Mouse (Mus musculus) kidney, embryonic 14.5 days (tissue): ENCODE measurements around the gene Mfsd5. TPM values are rescaled to one million over a fixed set of nuclear protein-coding genes. Genes with fewer than 3 reads are reported as not detected.

Experiments
- ATAC-seq: fragments of 200-750 bp; cut with Nextera tagmentation; 2 replicates; pipeline ENCODE4 v1.8.0; 2017; ENCODE audit warnings: moderate number of reproducible peaks, mild to moderate bottlenecking, moderate TSS enrichment, moderate library complexity; ENCODE audit not compliant: low FRiP score, low TSS enrichment
- H3K27ac ChIP-seq: fragments of 300-500 bp; sonication (generic); 2 replicates; pipeline ENCODE4 v1.5.1; 2014; ENCODE audit warnings: low read depth, mild to moderate bottlenecking, low read length, moderate library complexity, mixed read lengths
- H3K27me3 ChIP-seq: fragments of 300-500 bp; sonication (generic); 2 replicates; pipeline ENCODE4 v1.6.1; 2014; ENCODE audit warnings: mild to moderate bottlenecking, low read length; ENCODE audit not compliant: control insufficient read depth, insufficient read depth
- H3K36me3 ChIP-seq: fragments of 300-500 bp; sonication (generic); 2 replicates; pipeline ENCODE4 v1.6.1; 2014; ENCODE audit warnings: low read length, mixed read lengths; ENCODE audit not compliant: control insufficient read depth, insufficient read depth
- H3K4me1 ChIP-seq: fragments of 300-500 bp; sonication (generic); 2 replicates; pipeline ENCODE4 v1.6.1; 2014; ENCODE audit warnings: low read length, mixed read lengths; ENCODE audit not compliant: control insufficient read depth, insufficient read depth
- H3K4me2 ChIP-seq: fragments of 300-500 bp; sonication (generic); replicated peaks from 2 replicates; pipeline ENCODE4 v1.6.1; 2014; ENCODE audit warnings: low read depth, mild to moderate bottlenecking, low read length
- H3K4me3 ChIP-seq: fragments of 300-500 bp; sonication (generic); 2 replicates; pipeline ENCODE4 v1.5.1; 2014; ENCODE audit warnings: mild to moderate bottlenecking, low read length
- H3K9ac ChIP-seq: fragments of 300-500 bp; sonication (generic); 2 replicates; pipeline ENCODE4 v1.6.1; 2014; ENCODE audit warnings: low read depth, mild to moderate bottlenecking, low read length, moderate library complexity
- H3K9me3 ChIP-seq: fragments of 300-500 bp; sonication (generic); 2 replicates; pipeline ENCODE4 v1.6.1; 2016; ENCODE audit warnings: low read length; ENCODE audit not compliant: control insufficient read depth
- WGBS: fragments of 180-500 bp; shearing (Covaris S2); extraction: QIAGEN DNeasy Blood & Tissue Kit; methylation state at CpG from one replicate; pipeline ENCODE4 v1.1.7; 2014; 5-methylcytosine and 5-hydroxymethylcytosine counted together
- polyA plus RNA-seq: library from polyadenylated mRNA; unstranded; fragments of >200 nt; fragmentation: Nextera tagmentation; extraction: Ambion mirVana; gene quantifications from 2 replicates; pipeline ENCODE4 v1.2.1, GENCODE M21; 2014

Gene Mfsd5
- polyA plus RNA-seq, 1 experiment from 2014 or later = 65.3 TPM

DNA sequence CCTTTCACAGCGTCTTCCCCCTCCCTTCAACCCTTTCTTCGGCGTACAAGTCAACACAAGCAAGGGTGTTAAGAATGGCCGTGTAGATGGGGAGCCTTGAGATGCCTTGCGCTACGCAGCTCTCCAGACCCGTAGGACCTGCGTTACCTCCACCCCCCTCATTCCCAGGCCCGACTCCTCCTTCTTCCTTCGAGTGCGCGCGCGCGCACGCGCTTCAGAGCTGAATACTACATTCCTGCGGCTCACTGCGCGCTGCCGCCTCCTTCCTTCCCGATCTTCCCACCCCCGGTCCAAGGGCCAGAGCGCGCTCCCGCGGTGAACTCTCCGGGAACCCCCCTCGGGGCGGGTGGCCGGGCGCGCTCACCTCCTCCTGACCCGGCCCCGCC is 32.4 kb upstream of the Mfsd5 start:
- no peaks in the 10 kb centered on the region for H3K9me3 ChIP-seq
- peak overlapping the region; percentile 66 for H3K4me3 ChIP-seq
- under 1% methylated on average over 34 of the region's 35 CpGs for WGBS
- H3K27me3 ChIP-seq = no peaks in the 10 kb centered on the region; the same call in 1 of the 2 replicates
- H3K27ac ChIP-seq = peak overlapping the region; percentile 96
- H3K4me1 ChIP-seq = peaks cover 49% of the 10 kb centered on the region
- peak; percentile 75 for ATAC-seq
- no peaks in the 10 kb centered on the region for H3K36me3 ChIP-seq
- H3K9ac ChIP-seq = peak overlapping the region; percentile 74
- peak overlapping the region; percentile 81 for H3K4me2 ChIP-seq

DNA sequence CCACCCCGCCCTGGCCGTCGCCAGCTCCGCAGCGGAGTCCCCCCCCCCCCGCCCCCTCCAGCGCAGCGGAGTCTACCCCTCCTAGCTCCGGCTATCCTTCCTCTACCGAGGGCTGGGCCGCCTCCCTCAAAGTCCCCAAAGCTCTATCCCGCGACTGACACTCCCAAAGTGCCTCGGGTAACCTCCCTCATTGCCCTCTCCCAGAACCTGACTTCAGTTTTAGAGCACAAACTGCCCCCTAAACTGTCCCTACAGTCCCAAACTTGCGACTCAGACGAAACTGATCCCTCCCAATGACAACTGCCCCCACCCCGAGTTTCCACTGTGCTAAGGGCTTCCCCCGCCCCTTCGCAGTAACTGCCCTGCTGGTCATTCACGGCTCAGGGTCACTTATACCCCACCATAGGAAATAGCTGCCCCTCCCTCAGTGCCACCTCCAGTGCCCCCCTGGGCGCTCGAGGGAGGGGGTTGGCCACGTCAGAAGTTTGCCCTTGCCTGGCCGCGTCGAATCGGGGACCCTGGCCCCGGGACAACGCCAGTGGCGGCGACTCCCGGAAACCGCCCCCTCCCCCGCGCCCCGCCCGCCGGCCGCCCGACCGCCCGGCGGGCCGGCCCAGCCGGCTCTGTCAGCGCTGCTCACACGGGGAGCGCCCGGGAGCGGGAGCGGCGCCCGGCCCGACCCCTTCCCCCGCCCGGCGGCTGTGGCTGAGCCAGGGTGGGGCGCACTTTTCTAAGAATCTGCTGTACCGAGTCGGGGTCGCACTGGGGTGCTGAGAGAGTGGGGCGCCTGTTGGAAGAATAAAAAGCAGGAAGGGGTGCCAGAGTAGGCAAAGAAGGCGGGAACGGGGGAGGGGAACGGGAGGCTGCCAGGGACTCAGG is 31.8 kb upstream of the Mfsd5 start:
- Histone ChIP-seq H3K36me3 (0 out of 2 replicates have a peak, but pooled peaks cover 3% of the 10 kb centered on the region), H3K27me3 (no peaks in the 10 kb centered on the region; the same call in 1 of the 2 replicates), H3K4me3 (peak overlapping the region; percentile 66), H3K9ac (peak overlapping the region; percentile 74), H3K4me1 (peaks cover 49% of the 10 kb centered on the region), H3K9me3 (no peaks in the 10 kb centered on the region), H3K27ac (peak overlapping the region; percentile 96), H3K4me2 (peak overlapping the region; percentile 81)
- WGBS = under 1% methylated on average over 56 of the region's 65 CpGs
- ATAC-seq = peak; percentile 59

DNA sequence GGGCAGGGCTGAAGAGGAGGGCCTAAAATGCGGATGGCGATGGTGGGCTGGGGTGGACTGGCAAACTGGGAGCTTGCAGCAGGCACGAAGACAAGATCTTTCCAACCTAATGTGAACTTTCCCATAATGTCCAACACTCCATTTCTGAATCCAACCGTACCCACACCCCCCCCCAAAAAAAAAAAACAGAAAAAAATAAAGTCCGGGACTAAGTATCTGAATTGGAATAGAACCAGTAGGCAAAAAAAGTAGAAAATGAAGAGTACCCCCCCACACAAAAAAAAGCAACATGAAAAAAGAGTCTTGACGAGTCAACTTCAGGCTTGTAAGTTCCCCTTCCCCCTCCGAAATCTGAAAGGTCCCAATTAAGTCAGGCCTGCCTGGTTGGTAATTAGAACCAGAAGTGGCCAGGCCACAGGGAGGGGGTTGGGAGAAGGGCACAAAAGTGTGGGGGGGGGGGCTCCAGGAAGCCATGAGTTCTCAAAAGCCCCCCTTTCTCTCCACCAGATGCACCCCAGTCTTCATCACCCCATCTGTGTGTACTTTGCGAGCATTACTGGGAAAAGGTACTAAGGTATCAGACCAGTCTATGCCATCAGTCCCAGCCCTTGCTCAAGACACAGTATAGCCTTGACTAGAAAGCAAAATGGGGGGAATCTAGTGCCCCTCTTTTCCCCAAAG is 31.0 kb upstream of the Mfsd5 start:
- H3K4me1 ChIP-seq = peaks cover 43% of the 10 kb centered on the region
- 7% methylated on average over 8 of the region's 8 CpGs for WGBS
- no peak for ATAC-seq
- peak overlapping the region; percentile 66 for H3K4me3 ChIP-seq
- peak overlapping the region; percentile 74 for H3K9ac ChIP-seq
- peak overlapping the region; percentile 96 for H3K27ac ChIP-seq
- 0 out of 2 replicates have a peak, but pooled peaks cover 3% of the 10 kb centered on the region for H3K36me3 ChIP-seq
- H3K27me3 ChIP-seq = no peaks in the 10 kb centered on the region; the same call in 1 of the 2 replicates
- no peaks in the 10 kb centered on the region for H3K9me3 ChIP-seq
- peak overlapping the region; percentile 81 for H3K4me2 ChIP-seq

DNA sequence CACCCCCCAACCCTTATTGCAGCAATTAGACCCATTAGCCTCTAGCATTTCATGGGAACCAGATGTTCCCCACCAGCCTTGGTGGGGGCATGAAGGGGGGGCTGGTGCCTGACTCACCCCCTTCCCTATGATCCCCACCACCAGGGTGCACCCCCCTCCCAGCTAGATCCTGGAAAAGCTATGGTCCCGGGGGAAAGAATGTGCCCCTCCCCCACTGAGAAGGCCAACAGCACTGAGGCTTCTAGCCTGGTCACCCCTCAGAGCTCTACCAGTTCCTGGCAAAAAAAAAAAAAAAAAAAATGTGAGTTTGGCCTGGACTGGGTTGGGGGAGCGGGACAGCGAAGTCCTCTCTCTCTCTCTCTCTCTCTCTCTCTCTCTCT is 30.5 kb upstream of the Mfsd5 start:
- Histone ChIP-seq H3K9ac (no peak overlapping the region), H3K4me1 (peaks cover 38% of the 10 kb centered on the region), H3K9me3 (no peaks in the 10 kb centered on the region), H3K4me2 (peak overlapping the region; percentile 81), H3K27ac (peak overlapping the region; percentile 96), H3K27me3 (no peaks in the 10 kb centered on the region; the same call in 1 of the 2 replicates), H3K4me3 (peak overlapping the region; percentile 30; the same call in 1 of the 2 replicates), H3K36me3 (0 out of 2 replicates have a peak, but pooled peaks cover 3% of the 10 kb centered on the region)
- ATAC-seq = no peak
- WGBS = 4% methylated on average over 3 of the region's 3 CpGs

DNA sequence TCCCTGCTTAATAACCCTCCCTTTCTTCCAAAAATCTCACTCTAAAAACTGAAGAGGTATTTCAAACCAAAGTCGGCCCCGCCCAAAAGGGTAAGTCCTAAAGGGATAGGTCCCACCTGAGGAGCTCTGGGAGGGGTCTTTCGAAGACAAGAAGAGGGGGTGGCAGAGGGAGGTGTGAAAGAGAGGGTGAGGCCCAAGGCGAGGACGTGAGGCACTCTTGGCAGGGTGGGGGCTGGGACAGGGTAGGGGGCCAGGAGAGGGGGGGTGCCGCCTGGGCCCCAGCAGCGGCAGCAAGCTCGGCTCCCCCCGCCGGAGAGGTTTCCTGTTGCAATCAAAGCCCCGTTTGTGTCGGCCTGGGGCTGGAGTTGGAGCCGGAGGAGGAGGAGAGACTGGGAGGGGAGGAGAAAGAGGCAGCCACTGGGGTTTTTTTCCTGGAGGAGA is 30.0 kb upstream of the Mfsd5 start:
- peak overlapping the region; percentile 30 for H3K4me3 ChIP-seq
- peak overlapping the region; percentile 96 for H3K27ac ChIP-seq
- peaks cover 33% of the 10 kb centered on the region for H3K4me1 ChIP-seq
- no peak for ATAC-seq
- 0 out of 2 replicates have a peak, but pooled peaks cover 3% of the 10 kb centered on the region for H3K36me3 ChIP-seq
- H3K4me2 ChIP-seq = peak overlapping the region; percentile 81
- no peaks in the 10 kb centered on the region for H3K9me3 ChIP-seq
- WGBS = 1% methylated on average over 13 of the region's 13 CpGs
- H3K9ac ChIP-seq = peak overlapping the region; percentile 46; the same call in 1 of the 2 replicates
- no peaks in the 10 kb centered on the region; the same call in 1 of the 2 replicates for H3K27me3 ChIP-seq

DNA sequence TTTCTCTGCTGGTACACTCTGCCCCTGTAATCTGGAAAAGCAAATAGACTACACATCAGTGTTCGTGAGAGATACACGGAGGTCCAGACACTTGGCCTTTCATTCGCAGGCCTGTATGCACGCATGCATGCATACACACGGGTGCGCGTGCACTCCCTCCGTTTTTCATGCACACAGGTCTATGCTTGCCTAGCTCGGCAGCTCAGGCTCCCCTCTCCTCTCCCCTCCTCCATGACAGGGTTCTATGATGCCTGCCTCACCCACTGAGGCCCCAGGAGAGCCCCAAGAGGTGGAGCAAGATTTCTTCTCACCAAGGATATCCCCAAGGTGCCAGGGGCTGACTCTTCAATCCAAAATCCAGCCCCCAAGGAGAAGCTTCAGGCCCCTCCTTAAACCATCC is 29.3 kb upstream of the Mfsd5 start:
- no peak for ATAC-seq
- H3K9ac ChIP-seq = peak overlapping the region; percentile 46; the same call in 1 of the 2 replicates
- H3K27me3 ChIP-seq = no peaks in the 10 kb centered on the region; the same call in 1 of the 2 replicates
- H3K4me1 ChIP-seq = peaks cover 28% of the 10 kb centered on the region
- no peaks in the 10 kb centered on the region for H3K9me3 ChIP-seq
- WGBS = 46% methylated on average over 9 of the region's 9 CpGs
- 0 out of 2 replicates have a peak, but pooled peaks cover 3% of the 10 kb centered on the region for H3K36me3 ChIP-seq
- H3K27ac ChIP-seq = peak overlapping the region; percentile 96
- no peak overlapping the region; the same call in 1 of the 2 replicates for H3K4me3 ChIP-seq
- H3K4me2 ChIP-seq = peak overlapping the region; percentile 81

DNA sequence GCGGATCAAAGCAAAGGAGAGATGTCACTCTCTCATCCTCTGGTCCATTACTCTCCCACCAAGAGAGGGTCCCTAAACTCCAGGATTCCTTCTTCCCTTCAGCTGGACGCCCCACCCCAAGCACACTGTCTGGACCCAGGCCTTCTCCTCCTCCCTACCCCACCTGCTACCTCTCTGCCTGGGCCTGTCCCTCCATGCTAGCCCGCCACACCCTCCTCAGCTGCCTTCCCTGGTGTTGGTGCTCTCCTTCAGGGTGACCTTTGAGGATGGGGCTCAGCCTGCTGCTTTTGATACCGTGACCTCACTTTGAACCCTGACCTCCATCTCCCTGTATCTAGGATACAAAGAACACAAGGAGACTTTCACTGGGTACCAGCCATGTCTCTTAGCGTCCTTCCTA is 28.7 kb upstream of the Mfsd5 start:
- Histone ChIP-seq H3K36me3 (0 out of 2 replicates have a peak, but pooled peaks cover 3% of the 10 kb centered on the region), H3K27ac (no peak overlapping the region), H3K4me1 (peaks cover 29% of the 10 kb centered on the region), H3K27me3 (no peaks in the 10 kb centered on the region; the same call in 1 of the 2 replicates), H3K9ac (no peak overlapping the region), H3K9me3 (no peaks in the 10 kb centered on the region), H3K4me3 (no peak overlapping the region), H3K4me2 (no peak overlapping the region)
- 71% methylated on average over 5 of the region's 5 CpGs for WGBS
- ATAC-seq = no peak

DNA sequence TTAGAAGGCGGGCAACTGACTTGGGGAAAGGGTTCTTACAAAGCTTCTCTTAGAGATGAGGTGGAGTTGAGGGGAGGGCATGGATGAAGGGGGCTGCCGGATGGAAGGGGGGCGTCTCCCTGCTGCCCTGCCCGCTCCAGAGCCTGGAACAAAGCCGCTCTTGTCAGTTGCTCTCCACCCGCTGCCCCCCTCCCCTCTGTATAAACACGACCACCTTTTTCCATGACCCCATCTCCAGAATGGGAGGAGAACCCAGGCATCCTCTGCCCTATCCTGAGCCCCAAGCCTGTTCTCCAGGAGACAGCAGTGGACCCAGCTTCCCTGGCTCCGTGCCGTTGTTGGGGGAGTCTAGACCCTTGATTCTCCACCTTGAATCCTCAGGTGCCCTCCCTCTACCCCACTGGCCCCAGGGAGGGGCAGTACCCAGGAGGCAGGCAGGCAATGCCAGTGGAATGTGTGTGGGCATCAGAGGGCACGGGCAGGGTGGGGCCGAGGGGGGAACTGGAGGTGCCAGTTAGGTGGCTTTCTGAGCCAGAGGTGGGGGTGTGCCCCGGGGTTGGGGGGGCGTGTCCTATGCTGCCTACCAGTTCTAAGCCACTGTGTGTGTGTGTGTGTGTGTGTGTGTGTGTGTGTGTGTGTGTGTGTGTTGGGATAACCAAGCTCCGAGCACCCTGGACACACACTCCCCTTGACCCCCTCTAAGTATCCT is 23.6 kb upstream of the Mfsd5 start:
- Histone ChIP-seq H3K4me2 (peak overlapping the region; percentile 31), H3K27me3 (peaks cover 6% of the 10 kb centered on the region), H3K4me3 (peak overlapping the region; percentile 49; the same call in 1 of the 2 replicates), H3K9me3 (no peaks in the 10 kb centered on the region), H3K4me1 (peaks cover 31% of the 10 kb centered on the region), H3K36me3 (0 out of 2 replicates have a peak, but pooled peaks cover 3% of the 10 kb centered on the region), H3K9ac (peak overlapping the region; percentile 7; the same call in 1 of the 2 replicates), H3K27ac (no peak overlapping the region)
- 53% methylated on average over 14 of the region's 14 CpGs for WGBS
- ATAC-seq = no peak
